Mouse (Mus musculus) cortical plate, adult 2 months (tissue): ENCODE measurements around the gene Kcnq5. TPM values are rescaled to one million over a fixed set of nuclear protein-coding genes. Genes with fewer than 3 reads are reported as not detected.
"Not testable (repeated sequence)": the region's sequence is repeated elsewhere in the genome, so short reads cannot be mapped to it uniquely, and the experiment has no call there.

Experiments
- H3K27ac ChIP-seq: fragments of 200-500 bp; 2 replicates; pipeline ENCODE4 v1.5.1; 2012; ENCODE audit warnings: low read length, control low read depth, inconsistent platforms; ENCODE audit not compliant: insufficient read depth
- H3K4me1 ChIP-seq: fragments of 200-500 bp; 2 replicates; pipeline ENCODE4 v1.6.1; 2011; ENCODE audit warnings: low read length; ENCODE audit not compliant: control insufficient read depth, insufficient read depth
- H3K4me3 ChIP-seq: fragments of 200-500 bp; 2 replicates; pipeline ENCODE4 v1.5.1; 2011; ENCODE audit warnings: mild to moderate bottlenecking, low read length, control low read depth; ENCODE audit not compliant: insufficient read depth
- CTCF ChIP-seq: fragments of 200-500 bp; IDR thresholded peaks from 2 replicates; pipeline ENCODE4 v1.5.1; 2011; ENCODE audit warnings: mild to moderate bottlenecking, control low read depth, low read length; ENCODE audit not compliant: insufficient read depth; ENCODE audit errors: extremely low read depth
- POLR2A ChIP-seq: fragments of 200-500 bp; IDR thresholded peaks from 2 replicates; pipeline ENCODE4 v1.6.1; 2011; ENCODE audit warnings: mild to moderate bottlenecking, low read length, control low read depth; ENCODE audit not compliant: insufficient read depth; ENCODE audit errors: extremely low read depth
- polyA plus RNA-seq: library from polyadenylated mRNA; depleted of rRNA; stranded (reverse); fragments of >200 nt; gene quantifications from 2 replicates; pipeline ENCODE4 v1.2.3, GENCODE M21; 2012

Kcnq5 gene
- polyA plus RNA-seq, 1 experiment = 26.0 TPM

- no peaks in the 10 kb centered on the region for H3K4me1 ChIP-seq
- no peak overlapping the region for H3K4me3 ChIP-seq
- no peak overlapping the region for H3K27ac ChIP-seq
- TF ChIP-seq POLR2A (no peak), CTCF (no peak)
These were observed 181.0 kb downstream of the Kcnq5 start for GRCm38 (mm10) chr1:21780746-21781145.

- no peak overlapping the region for H3K4me3 ChIP-seq
- TF ChIP-seq POLR2A (no peak), CTCF (no peak)
- H3K27ac ChIP-seq = no peak overlapping the region
- no peaks in the 10 kb centered on the region for H3K4me1 ChIP-seq
These were observed 184.2 kb downstream of the Kcnq5 start for GRCm38 (mm10) chr1:21777560-21777959.

- Histone ChIP-seq H3K27ac (no peak overlapping the region), H3K4me3 (no peak overlapping the region), H3K4me1 (no peaks in the 10 kb centered on the region)
- TF ChIP-seq CTCF (no peak), POLR2A (no peak)
These were observed 187.8 kb downstream of the Kcnq5 start for GRCm38 (mm10) chr1:21773931-21774330.

GRCm38 (mm10) chr1:21770494-21770893 is 191.2 kb downstream of the Kcnq5 start:
- no peak overlapping the region for H3K4me3 ChIP-seq
- H3K4me1 ChIP-seq = no peaks in the 10 kb centered on the region
- H3K27ac ChIP-seq = no peak overlapping the region
- TF ChIP-seq POLR2A (no peak), CTCF (no peak)

GRCm38 (mm10) chr1:21749297-21749696 is 212.4 kb downstream of the Kcnq5 start:
- no peak for TF ChIP-seq CTCF
- no peak for TF ChIP-seq POLR2A
- peaks cover 3% of the 10 kb centered on the region; the same call in 1 of the 2 replicates for H3K4me1 ChIP-seq
- no peak overlapping the region for H3K4me3 ChIP-seq
- H3K27ac ChIP-seq = no peak overlapping the region

- no peak for TF ChIP-seq POLR2A
- TF ChIP-seq CTCF = no peak
- Histone ChIP-seq H3K4me1 (no peaks in the 10 kb centered on the region), H3K27ac (no peak overlapping the region), H3K4me3 (no peak overlapping the region)
These were observed 232.6 kb downstream of the Kcnq5 start for GRCm38 (mm10) chr1:21729131-21729530.

GRCm38 (mm10) chr1:21723231-21723630 is 238.5 kb downstream of the Kcnq5 start:
- H3K4me3 ChIP-seq, H3K27ac ChIP-seq, H3K4me1 ChIP-seq: not testable (repeated sequence)

- Histone ChIP-seq H3K27ac (no peak overlapping the region), H3K4me1 (no peaks in the 10 kb centered on the region; the same call in 1 of the 2 replicates), H3K4me3 (no peak overlapping the region)
- TF ChIP-seq CTCF (no peak), POLR2A (no peak)
These were observed 240.5 kb downstream of the Kcnq5 start for GRCm38 (mm10) chr1:21721246-21721645.

- TF ChIP-seq POLR2A (no peak), CTCF (no peak)
These were observed 246.9 kb downstream of the Kcnq5 start for GRCm38 (mm10) chr1:21714816-21715215.

GRCm38 (mm10) chr1:21712711-21713110 is 249.0 kb downstream of the Kcnq5 start:
- no peak for TF ChIP-seq CTCF
- TF ChIP-seq POLR2A = no peak
- Histone ChIP-seq H3K4me3 (no peak overlapping the region), H3K4me1 (no peaks in the 10 kb centered on the region), H3K27ac (no peak overlapping the region)

More at GRCm38 (mm10) chr1:21714816-21715215, 246.9 kb downstream of the Kcnq5 start:
- H3K4me3 ChIP-seq = no peak overlapping the region
- no peaks in the 10 kb centered on the region for H3K4me1 ChIP-seq
- no peak overlapping the region for H3K27ac ChIP-seq

- TF ChIP-seq POLR2A (no peak), CTCF (no peak)
- Histone ChIP-seq H3K4me1 (no peaks in the 10 kb centered on the region; the same call in 1 of the 2 replicates), H3K27ac (no peak overlapping the region), H3K4me3 (no peak overlapping the region)
These were observed 271.3 kb downstream of the Kcnq5 start for GRCm38 (mm10) chr1:21690458-21690857.
